Mouse (Mus musculus): Measurements from ENCODE around the gene Usp18.

Usp18 gene

GRCm38 (mm10) chr6:121300504-121300903, 54.8 kb downstream of the Usp18 start:
- no peak for DNase-seq (ENCODE audit: extremely low spot score, low spot score)

DNA sequence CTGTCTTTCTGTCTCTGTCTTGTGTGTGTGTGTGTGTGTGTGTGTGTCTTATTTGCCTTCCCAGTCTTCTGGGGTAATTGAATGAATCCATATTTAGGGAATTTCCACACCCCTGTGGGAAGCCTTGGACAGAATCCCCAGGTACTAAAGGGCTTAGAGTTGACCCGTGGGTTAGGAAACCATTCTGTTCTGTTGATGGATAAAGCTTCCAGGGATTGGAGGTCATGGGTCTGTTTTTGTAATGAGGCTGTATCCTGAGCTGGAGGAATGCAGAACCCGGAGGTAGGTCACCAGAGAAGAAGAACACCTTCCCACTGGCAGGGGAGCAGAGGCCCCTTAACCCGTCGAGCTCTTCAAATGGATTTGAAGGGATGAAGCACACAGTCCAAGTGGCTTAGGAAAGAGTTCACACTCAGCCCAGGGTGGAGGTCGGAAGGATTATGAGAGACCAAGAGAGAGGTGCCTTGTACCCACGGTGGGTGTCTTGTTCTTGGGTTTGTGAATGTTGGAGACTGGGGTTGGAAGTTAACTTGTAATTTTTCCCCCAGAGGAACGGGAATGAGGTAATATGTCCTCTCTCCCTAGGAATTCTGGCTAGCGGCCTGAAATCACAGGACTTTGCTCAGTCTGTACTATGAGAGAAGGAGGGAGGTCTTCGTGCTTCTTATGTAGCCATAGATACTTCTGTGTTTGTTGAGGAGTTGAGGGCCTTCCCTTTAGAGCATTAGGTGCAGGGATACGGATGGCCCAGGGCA, 57.9 kb downstream of the Usp18 start:
- DNase-seq (ENCODE audit: extremely low spot score, low spot score): no peak

- DNase-seq (ENCODE audit: extremely low spot score, low spot score): no peak
Observed at GRCm38 (mm10) chr6:121304630-121305029, 58.9 kb downstream of the Usp18 start.

GRCm38 (mm10) chr6:121305571-121305970, 59.9 kb downstream of the Usp18 start:
- DNase-seq (ENCODE audit: extremely low spot score, low spot score): no peak

GRCm38 (mm10) chr6:121310984-121311383, 65.3 kb downstream of the Usp18 start:
- DNase-seq (ENCODE audit: extremely low spot score, low spot score): no peak

DNA sequence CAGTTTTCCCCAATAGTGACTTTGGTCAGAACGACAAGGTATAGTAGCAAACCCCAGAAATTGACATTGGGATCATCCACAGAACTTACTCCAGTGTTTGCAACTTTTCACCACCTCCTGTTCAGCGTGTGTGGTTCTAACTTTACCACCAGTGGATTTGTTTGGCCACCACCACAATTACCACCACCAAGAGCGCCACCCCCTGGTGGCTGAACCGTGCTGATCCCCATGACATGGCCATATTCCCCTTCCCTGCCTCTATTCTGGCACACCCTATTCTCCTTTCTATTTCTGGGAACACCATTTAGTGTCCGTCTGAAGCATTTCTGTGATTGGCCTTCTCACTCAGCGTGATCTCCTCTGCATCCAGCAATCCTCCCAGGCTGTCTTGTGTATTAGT, 73.4 kb downstream of the Usp18 start:
- DNase-seq (ENCODE audit: extremely low spot score, low spot score): no peak
